Mouse (Mus musculus): Measurements from ENCODE around the gene Lpcat1. TPM values are rescaled to one million over a fixed set of nuclear protein-coding genes. Genes with fewer than 3 reads are reported as not detected.

Gene Lpcat1
- total RNA-seq, 1 experiment from 2014 or later: 55.7 TPM

DNA sequence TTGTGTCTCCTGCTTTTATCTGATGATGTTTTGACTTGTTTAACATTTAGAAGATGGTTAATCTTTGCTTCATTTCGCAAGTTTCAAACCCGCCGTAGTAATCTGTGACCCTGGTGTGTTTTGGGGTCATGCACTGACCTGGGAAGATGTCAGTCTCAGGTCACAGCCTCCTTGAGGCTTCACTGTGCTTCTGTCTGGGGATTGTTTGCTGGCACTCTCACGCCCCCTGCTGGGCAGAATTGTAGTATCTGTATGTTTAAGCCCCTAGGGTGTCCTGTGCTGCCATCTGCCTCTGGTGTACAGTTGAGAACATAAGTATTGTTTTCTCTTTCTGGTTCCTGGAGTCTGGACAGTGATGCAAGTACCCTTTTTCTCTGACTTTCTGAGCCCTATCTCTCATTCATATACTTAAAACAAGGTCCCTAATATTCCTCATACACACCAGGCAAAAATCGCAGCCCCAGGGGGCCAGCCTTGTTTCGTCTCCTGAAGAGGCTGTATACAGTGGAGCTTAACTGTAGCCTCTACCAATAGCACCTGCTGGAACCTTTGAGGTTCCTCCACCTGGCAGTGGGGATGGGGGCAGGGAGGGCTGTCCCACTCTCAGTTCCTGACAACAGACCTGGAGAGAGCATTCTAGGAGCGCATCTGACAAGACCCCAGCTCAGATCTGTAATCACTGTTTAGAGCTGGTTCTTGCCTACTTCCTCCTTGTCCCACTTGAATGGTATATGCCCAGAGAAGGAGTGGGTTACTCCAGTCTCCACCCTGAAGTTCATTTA, 38.9 kb downstream of the Lpcat1 start:
- peak; percentile 69 for ATAC-seq (ENCODE audit: extremely low read depth, insufficient number of reproducible peaks, low FRiP score, poor library complexity, severe bottlenecking)

DNA sequence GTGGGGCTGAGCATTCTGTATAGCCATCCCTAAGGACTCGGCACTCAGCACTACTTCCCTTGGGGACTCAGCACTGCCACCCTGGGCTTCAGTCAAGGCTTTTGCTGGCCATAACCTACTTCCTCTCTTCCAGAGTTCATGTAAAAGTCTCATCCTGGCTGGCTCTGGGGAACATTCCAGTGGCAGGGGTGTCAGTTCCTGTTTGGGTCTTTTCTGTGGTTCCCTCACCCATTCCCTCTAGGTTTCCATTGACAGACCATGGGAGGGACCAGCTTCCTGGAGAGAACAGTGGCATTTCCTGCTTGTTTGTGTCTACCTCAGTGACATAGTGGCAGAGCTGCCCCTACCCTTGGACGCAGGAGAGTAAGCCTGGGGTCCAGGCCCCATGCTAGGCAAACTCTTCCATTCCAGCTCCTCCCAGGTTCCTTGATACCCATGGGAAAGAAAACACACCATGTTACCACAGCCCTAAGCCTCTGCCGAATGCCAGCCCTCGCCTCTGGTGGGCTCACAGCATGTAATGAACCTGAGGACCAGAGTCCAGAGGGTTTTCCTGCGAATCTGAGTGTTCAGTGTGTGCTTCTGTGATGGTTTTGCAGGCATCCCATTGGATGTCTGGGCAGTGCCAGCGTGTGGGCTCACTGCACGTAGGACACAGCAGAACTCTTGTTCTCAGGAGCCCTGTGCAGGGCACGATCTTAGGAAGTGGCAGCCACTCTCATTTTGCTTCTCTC, 42.0 kb downstream of the Lpcat1 start:
- no peak for ATAC-seq (ENCODE audit: extremely low read depth, insufficient number of reproducible peaks, low FRiP score, poor library complexity, severe bottlenecking)

- no peak for ATAC-seq (ENCODE audit: extremely low read depth, insufficient number of reproducible peaks, low FRiP score, poor library complexity, severe bottlenecking)
Measured at GRCm38 (mm10) chr13:73509869-73510268, 42.9 kb downstream of the Lpcat1 start.

- ATAC-seq (ENCODE audit: extremely low read depth, insufficient number of reproducible peaks, low FRiP score, poor library complexity, severe bottlenecking): peak; percentile 48; the same call in 1 of the 2 replicates
Measured at GRCm38 (mm10) chr13:73512776-73513673, 46.0 kb downstream of the Lpcat1 start.

DNA sequence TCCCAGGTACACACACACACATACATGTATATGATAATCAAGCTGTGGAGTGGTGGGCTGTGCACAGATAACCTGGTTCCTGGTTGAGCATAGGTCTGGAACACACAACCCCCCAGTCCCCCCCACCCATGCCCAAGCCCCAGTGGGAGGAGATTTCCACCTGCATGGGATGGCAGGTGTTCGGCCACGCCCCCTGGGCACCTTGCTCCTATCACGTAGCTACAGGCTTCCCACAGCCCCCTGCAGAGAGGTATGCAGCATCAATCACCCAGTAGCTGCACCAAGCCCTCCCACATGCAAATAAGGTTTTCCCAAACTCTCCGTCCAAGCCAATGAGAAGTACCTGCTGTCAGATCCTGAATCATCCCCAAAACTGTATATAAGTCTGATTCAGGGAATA, 49.9 kb downstream of the Lpcat1 start:
- no peak for ATAC-seq (ENCODE audit: extremely low read depth, insufficient number of reproducible peaks, low FRiP score, poor library complexity, severe bottlenecking)

DNA sequence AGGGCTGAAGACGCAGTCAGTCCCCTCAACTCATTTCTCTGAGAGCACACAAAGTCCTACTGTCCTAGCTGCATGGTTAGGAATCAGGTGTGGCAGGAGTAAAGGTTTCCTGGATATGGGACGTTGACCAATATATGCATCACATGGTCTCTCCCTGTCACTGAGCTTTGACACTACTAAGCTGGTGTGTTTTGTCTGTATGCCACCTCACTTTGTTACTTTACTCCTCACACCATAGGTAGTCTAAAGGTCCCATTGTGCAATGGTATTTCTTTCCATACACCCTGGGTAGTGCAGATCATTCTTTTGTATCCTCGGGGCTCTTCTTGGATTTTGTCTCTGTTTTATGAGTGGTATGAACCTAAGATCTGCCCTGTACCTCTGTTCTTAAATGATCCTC, 66.7 kb downstream of the Lpcat1 start:
- ATAC-seq (ENCODE audit: extremely low read depth, insufficient number of reproducible peaks, low FRiP score, poor library complexity, severe bottlenecking): no peak

DNA sequence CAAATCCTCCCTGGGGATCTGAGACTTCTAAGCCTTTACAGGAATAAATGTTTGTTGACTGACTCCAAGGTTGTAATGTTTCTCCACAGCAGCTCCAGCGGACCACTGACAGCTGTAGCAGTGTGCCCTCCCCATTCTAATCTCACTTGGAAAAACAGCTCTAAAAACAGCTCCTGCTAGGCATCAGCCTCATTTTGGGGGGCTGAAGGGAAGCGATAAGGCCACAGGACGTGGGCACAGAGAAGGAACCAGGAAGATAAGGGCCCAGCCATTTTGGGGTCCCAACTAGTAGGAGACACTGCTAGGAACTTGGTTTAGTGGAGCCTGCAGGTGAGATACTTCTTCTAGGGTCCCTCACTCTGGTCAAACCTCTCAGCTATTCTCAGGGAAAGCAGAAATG, 68.3 kb downstream of the Lpcat1 start:
- ATAC-seq (ENCODE audit: extremely low read depth, insufficient number of reproducible peaks, low FRiP score, poor library complexity, severe bottlenecking): no peak

DNA sequence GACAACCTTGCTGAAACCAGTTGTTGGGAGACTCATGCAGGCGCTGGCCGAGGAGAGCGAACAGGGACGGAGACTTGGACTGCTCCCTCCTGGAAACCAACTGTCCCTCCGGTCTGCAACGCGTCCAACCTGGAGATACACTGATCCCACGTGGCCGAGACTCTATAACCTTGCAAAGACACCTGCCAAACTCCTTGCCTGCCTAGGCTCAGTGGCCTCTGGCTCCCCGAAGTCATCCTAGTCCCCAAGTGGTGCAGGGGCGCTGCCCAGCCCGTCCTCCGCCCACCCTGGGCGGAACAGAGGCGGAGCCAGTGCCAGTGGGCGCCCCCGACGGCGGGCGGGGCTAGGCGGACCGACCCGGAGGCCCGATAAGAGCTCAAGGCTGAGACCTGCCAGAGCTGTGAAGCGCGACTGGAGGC, 69.4 kb downstream of the Lpcat1 start, which contains the start of gene Slc6a3:
Gene Slc6a3, plus strand, starts transcription at position 345 of the 419 bp plus-strand sequence.
- ATAC-seq (ENCODE audit: extremely low read depth, insufficient number of reproducible peaks, low FRiP score, poor library complexity, severe bottlenecking): no peak

DNA sequence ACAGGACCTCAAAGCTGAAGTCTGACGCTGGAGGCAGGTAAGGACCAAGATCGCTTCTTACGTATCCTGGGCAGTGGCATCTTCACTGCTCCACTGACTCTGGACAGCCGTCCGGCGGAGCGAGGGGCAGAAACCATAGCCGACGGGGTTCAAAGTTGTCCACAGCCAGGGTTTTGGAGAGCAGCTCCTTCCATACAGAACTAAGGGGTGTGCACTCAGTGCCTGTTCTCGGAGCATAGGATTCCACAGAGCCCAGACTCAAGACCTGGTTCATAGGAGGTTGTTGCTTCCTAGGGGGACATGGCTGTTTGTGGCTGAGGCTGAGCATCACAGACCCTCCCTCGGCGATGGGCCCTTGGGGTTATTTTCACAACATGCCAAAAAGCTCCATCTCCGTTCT, 69.8 kb downstream of the Lpcat1 start:
- ATAC-seq (ENCODE audit: extremely low read depth, insufficient number of reproducible peaks, low FRiP score, poor library complexity, severe bottlenecking): no peak

GRCm38 (mm10) chr13:73564201-73564600, 97.2 kb downstream of the Lpcat1 start:
- no peak for ATAC-seq (ENCODE audit: extremely low read depth, insufficient number of reproducible peaks, low FRiP score, poor library complexity, severe bottlenecking)

Other genes starting within 250 kb of the Lpcat1 start
- gene Irx4, start 206.7 kb upstream of the Lpcat1 start, total RNA-seq (2017): not detected in 2 replicates
- gene Mrpl36, start 138.7 kb upstream of the Lpcat1 start, total RNA-seq (2017): 9.0 and 15.6 TPM in 2 replicates
- gene Ndufs6, start 138.7 kb upstream of the Lpcat1 start, total RNA-seq (2017): 23.0 and 28.1 TPM in 2 replicates
- gene Slc6a3, start 69.5 kb downstream of the Lpcat1 start, total RNA-seq (2017): not detected in 2 replicates
- 80.4 and 85.6 TPM in 2 replicates for gene Clptm1l, start 136.8 kb downstream of the Lpcat1 start, total RNA-seq (2017)
- 0.86 and 2.3 TPM in 2 replicates for gene Tert, start 159.7 kb downstream of the Lpcat1 start, total RNA-seq (2017)
- gene Slc6a18, start 210.8 kb downstream of the Lpcat1 start, total RNA-seq (2017): not detected in 2 replicates
- 3.1 and 3.3 TPM in 2 replicates for gene Slc6a19, start 237.7 kb downstream of the Lpcat1 start, total RNA-seq (2017)